Mouse (Mus musculus): ENCODE data around the gene Chic1.
A peak's percentile ranks its signal among the peaks of the same experiment; 100 is the strongest.

The Chic1 gene

DNA sequence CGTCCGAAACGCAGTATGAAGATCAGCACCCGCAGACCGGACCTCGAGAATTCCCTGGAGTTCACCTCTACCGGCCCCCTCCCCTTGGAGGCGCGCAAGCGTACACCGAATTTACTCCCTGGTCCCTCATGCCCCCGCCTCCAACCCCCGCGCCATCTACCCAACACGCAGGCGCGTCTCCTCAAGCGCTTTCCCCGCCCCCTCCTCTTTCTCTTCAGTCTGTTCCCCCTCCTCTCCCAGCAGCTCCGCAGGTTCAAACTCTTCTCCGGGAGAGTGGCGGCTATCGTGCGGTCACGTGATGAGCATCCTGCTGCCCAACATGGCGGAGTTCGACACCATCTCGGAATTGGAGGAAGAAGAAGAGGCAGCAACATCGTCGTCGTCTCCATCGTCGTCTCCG lies at the start of gene Chic1:
TSS of gene Chic1 (plus strand) at position 190 of the 400 bp plus-strand sequence.
- DNase-seq (ENCODE audit: low spot score) = peak; percentile 10

DNA sequence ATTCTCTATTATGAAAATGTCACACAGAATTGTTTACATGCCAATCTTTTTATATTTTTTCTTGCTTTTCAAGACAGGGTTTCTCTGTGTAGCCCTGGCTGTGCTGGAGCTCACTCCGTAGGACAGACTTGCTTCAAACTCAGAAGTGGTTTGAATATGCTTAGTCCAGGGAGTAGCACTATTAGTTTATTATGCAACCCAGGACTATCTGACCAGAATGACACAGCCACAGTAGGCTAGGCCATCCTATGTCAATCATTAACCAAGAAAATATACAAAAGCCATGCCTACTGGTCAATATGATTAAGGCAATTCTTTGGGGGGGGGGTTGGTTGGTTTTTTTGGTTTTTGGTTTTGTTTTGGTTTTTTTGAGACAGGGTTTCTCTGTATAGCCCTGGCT lies 48.0 kb upstream of the Chic1 start:
- DNase-seq (ENCODE audit: low spot score) = no peak

DNA sequence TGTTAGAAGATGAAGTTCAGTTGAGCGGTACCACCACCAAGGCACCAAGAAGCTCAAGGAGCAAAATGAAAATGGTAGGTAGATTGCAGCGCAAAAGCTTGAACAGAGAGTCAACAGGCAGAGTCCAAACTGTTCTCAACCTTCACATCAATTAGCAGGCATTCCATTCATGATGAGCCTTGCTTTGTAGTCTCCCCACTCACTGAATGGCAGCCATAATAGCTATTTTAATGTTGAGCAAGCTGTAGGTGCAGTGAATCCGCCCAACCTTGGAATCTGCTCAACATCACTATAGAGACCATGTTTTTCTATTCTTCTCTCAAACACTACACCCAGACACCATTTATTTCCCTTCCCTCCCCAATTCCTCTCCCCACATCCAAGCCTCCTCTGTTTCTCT lies 44.6 kb upstream of the Chic1 start:
- no peak for DNase-seq (ENCODE audit: low spot score)

DNA sequence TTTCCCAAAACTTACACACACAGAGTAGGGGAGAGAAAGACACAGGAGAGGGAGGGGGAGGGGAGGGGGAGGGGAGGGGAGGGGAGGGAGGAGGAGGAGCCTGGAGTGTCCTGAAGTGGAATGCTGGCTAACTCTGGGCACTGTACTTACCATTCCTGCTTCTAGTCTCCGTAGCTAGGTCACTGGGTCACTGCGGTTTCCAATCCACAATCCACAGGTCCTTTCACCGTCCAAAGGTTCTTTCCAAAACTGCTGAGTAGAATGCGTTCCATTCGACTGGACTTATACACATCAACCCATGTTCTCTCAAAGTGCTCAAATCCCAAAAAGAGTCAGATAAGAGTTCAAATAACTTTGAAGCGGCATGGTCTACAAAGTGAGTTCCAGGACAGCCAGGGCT lies 42.1 kb upstream of the Chic1 start:
- DNase-seq (ENCODE audit: low spot score) = no peak

DNA sequence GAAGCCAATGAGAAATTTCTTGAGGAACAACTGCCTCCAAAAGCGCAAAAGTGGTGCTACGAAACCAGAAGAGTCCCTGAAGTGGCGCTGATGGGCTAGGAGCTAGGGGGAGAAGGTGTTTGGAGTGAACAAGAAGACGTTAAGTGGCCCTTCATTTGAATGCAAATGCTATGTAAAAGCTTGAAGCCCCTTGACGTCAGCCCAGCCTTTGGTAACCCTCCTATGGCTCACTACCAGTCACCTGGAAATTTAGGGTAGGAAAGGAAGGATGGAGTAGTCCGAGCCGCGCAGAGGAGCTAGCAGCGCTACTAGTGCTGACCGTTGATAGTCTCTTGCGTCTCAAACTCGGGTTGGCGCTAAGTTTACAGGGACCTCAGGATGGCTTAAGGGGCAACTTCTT lies 35.1 kb upstream of the Chic1 start, which contains the start of gene Cdx4:
TSS of gene Cdx4 (plus strand) at position 253 of the 400 bp plus-strand sequence.
- no peak for DNase-seq (ENCODE audit: low spot score)

DNA sequence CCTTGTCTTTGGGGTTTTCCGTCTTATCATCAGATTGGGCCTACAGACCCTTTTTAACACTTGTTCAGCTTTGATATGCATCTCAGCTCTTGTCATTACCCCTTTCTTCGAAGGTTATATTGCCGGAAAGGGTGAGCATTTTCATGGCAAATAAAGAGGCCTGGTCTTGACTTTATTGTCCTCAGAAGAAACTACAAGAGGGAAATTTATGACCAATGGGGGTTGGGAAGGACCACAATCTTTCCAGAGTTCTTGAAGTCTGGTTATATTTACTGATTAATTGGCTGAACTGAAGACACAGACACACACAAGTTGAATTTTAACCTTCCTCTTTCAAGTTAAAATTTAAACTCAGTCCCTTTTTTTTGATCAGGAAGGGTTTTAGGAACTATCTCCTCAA lies 30.4 kb upstream of the Chic1 start:
- no peak for DNase-seq (ENCODE audit: low spot score)

DNA sequence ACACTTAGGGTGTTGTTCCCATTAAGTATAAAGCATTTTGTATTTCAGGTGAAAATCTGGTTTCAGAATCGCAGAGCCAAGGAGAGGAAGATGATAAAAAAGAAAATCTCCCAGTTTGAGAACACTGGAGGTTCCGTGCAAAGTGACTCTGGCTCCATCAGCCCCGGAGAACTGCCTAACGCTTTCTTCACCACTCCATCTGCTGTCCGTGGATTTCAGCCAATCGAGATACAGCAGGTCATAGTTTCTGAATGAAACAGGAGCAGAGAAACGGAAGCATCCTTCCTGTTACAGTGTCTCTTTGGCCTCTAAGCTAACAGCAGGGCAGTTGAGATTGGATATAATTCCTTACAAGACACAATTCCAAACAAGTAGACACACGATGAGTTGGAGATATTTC lies 26.9 kb upstream of the Chic1 start:
- DNase-seq (ENCODE audit: low spot score) = no peak

DNA sequence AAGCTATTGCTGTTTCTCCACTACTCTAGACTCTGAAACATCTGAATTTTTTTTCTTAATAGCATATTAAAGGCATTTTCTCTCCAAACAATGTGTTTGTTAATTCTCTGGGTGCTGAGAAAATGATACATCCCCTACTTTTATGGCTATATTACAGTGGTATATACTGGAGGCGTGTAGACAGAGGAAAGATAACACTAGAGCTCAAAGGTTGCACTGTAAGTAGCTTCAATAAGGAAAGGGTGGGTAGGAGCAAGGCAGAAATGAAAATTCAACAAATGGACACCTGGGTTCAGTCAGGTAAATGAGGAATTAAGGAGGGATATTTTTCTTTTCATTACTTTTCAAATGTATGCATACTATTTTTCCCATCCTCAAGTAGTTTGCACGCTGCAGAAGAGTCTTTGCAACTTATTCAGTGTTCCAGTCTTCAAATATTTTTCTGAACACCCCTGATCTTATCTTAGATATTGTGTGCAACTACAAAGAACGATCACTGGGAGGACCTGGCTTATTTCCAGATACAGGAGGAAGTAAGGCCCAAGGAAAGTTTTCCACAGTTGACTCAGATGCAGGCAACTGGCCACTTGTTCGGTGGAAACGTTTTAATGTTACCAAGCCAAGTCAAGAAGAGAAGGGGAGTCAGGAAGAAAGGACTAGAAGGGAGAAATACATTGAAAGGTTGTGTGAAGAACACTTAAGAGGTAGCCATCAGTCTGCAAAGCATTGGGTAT lies 25.0 kb upstream of the Chic1 start:
- no peak for DNase-seq (ENCODE audit: low spot score)

DNA sequence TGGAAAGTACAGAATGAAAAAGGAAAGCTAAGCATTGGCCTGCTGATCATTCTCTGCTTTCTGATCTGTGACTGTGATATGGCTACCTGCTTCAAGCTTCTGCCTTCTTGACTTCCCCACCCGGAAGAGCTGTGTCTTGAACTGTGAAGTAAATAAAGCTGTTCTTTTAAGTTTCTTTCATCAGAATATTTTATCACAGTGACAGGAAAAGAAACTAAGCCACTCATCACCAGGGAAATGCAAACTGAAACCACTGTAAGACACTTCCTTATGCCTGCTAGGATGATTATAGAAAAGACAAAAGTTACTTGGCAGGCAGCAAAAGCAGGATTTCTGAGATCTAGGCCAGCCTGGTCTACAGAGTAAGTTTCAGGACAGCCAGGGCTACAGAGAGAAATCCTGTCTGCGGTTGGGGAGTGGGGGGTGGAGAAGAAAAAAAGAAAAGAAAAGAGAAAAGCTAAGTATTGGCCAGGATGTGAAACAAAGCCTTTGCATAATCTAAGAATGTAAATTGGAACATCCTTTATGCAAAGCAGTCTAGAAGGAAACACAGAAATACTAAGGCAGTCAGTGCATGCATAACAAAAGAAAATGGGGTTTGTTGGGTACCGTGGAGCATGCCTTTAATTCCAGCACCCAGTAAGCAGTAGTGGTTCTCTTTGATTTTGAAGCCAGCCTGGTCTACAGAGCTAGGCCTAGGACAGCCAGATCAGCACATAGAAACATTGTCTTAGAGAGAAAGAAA lies 14.7 kb upstream of the Chic1 start:
- DNase-seq (ENCODE audit: low spot score) = no peak

DNA sequence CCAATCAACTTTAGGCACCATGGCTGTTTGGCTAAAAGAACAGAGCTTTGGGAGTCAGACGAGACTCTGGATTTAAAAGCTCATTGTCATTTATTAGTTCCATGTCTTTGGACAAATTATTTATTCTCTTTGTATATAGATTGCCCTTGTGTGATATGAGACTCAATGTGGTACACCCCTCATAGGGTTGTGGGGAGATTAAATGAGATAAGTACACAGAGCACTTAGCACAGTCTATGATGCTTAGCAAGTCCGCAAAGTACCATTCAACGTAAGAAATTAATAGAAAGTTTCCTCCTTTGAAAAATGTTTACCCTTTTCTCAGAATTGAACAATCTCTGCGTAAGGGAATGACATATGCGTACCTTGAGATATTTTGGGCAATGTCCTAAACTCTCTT lies 492 bp upstream of the Chic1 start:
- DNase-seq (ENCODE audit: low spot score) = no peak

DNA sequence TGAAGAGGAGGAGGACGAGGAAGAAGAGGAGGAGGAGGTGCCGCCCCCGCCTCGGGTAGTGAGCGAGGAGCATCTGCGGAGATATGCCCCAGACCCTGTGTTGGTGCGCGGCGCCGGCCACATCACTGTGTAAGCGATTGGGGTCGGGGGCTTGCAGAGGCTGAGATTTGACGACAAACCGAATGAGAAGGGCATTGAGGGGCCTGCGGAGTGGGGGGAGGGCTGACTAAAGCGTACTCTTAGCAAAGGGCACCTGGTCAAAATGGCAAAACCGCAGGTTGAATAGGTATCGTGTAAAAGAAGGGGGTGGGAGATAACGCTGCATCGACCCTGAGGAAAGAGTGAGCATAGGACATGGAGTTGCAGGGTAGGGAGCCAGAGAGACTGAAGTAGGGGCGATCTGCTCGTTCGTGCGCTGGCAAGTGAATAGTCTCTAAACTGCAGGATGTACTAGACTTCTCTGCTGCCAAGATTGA lies 523 bp downstream of the Chic1 start:
- no peak for DNase-seq (ENCODE audit: low spot score)

DNA sequence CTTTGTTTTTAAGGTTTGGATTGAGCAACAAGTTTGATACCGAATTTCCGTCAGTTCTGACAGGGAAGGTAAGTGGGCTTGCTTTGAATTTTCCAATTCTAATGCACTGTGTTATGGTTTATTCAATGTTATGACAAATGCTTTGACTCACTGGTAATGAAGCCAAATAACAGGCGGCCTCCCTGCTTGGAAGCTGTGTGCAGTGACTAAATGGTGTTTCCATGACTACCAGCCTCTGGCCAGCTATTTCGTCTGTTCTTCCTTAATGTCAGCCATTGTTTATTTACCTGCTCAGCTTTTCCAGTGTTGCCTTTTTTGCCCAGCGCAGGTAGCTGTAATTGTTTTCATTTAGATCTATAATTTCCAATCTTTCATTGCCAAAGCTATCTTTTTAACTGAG lies 9.9 kb downstream of the Chic1 start:
- DNase-seq (ENCODE audit: low spot score) = no peak

DNA sequence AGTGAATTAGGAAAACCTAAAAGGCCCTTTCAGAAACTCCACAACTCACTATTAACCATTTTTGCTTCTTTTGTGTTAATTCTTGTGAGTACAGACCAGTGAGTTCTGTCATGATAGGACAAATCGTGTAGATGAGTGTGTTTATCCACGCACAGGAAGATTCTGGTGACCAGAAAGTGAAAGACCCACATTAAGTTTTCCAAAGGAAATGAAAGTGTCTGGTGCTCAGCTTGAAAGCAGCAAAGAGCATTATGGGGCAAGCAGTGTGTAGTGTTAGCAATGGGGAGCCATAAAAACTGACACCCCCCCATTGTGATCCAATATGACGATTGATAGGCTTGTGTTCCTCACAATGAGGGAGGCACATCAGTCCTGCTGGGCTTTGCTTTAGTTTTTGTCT lies 12.4 kb downstream of the Chic1 start:
- DNase-seq (ENCODE audit: low spot score) = no peak

DNA sequence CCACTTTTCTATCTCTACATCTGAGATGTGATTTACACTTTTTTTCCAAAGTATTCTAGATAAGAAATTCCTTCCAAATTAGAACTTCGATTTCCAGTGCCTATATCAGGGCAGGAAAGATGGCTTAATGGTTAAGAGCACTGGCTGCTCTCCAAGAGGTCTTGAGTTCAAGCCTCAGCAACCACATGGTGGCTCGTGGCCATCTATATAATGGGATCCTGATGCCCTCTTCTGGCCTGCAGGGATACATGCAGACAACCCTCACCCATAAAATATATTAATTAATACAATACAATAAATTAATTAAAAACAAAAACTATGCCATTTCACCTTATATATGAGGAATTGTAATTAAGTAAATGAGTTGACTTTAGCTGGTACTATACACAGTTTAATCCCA lies 14.9 kb downstream of the Chic1 start:
- DNase-seq (ENCODE audit: low spot score) = no peak

DNA sequence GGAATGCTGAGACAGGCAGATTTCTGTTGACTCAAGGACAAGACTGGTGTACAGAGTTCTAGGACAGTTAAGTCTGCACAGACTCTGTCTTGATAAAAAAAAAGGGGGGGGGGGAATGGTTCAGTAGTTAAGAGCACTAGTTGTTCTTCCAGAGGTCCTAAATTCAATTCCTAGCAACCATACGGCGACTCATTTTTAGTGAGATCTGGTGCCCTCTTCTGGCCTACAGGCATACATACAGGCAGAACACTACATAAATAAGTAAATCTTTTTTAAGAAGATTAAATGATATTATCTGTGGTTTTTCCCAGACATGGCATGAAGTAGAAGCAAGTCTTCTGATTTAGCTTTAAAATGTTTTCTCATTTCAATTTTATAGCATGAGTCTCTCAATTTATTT lies 15.4 kb downstream of the Chic1 start:
- no peak for DNase-seq (ENCODE audit: low spot score)

DNA sequence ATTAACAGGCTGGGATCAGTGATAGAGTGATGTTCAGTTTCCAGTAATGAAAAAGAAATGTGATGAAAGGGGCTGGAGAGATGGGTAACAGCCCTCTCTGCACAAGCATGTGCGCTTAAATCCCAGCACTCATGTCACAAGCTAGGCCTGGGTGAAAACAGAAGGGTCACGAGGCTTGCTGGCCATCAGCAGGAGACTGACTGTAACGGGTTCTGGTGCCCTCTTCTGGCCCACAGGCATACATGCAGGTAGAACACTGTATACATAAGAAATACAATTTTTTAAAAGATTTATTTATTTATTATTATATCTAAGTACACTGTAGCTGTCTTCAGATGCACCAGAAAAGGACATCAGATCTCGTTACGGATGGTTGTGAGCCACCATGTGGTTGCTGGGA lies 18.0 kb downstream of the Chic1 start:
- no peak for DNase-seq (ENCODE audit: low spot score)

DNA sequence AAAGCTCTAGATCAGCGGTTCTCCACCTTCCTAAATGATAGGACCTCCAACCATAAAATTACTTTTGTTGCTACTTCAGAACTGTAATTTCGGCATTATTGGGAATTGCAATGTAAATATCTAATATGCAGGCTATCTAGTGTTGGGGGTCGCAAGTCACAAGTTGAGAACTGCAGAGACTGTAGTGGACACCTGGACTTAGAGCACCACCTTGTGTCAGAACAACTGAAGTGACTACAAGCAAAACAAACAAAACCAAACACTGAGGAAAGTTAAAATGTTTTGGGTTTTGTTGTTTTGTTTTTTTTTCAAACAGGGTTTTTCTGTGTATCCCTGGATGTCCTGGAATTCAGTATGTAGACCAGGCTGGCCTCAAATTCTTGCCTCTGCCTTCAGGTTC lies 28.3 kb downstream of the Chic1 start:
- no peak for DNase-seq (ENCODE audit: low spot score)

DNA sequence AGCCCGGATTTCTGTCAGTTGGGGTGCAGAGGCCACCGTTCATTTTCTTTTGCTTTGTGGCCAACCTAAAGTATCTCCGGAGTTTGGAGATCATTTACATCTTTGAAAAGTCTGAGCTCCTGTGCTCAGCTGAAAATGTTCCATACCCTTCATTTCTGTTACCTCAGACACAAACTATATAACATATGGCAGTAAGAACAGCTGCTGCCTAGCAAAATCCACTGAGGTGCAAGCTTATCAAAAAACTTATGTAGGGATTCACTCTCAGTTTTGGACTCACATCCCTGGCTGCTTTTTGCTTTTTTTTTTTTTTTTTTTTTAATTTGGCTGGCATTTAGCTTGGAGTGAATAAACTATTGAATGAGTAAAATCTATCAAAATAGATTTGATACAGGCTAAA lies 31.9 kb downstream of the Chic1 start:
- no peak for DNase-seq (ENCODE audit: low spot score)

DNA sequence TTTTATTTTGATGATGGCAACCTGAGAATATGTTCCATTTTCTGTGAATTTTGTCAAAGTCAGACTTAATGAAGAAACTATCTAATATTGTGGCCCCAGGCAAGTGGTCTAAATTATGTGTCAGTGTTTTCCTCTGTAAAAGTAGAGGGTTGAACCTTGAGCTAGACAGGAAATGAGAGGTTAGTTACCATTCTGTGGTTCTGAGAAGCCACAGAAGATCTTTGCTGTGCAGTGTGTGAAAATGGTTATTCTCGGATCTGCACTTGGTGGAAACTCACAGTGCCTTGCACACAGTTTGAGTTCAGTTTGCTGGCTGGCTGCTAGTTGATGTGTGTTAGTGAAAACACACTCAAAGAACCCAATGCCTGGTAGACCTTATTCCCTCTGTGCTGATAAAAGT lies 37.6 kb downstream of the Chic1 start:
- no peak for DNase-seq (ENCODE audit: low spot score)

DNA sequence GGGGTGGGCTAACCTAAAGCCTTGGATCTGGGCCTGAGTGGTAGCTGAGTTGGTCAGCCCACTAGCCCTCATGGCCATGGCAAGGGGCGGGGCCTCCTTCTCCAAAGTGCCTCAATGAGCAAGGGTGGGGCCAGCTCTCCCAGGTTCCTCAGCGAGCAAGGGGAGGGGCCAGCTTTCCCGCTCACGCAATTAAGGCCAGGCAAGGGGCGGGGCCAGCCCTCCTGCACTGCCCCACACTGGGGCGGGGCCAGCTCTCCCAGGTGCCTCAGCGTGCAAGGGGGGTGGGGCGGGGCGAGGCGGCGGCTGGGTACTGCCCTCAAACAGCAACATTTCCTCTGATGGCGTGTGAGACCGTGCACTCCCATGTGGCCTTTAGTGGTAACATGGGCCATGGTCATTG lies 48.7 kb downstream of the Chic1 start:
- DNase-seq (ENCODE audit: low spot score) = no peak

DNA sequence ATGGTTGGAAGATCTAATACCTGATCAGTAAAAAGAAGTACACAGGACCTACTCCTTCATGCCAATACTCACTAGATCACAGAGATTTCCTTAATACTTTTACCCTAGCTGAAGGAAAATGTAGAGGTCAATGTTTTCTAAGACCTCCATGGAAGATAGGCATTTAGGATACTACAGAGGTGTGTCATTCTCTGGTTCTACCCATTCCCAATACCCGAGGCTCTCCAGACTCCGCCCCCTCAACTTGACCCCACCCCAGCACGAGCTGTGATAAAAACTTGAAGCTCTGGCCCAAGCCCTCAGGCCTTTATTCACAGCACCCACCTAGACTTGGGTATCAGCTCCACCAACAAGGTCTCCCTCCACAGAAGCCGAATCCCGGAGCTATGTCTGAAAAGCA lies 57.9 kb downstream of the Chic1 start, which contains the start of gene Tsx:
TSS of gene Tsx (plus strand) at position 301 of the 400 bp plus-strand sequence.
- no peak for DNase-seq (ENCODE audit: low spot score)

DNA sequence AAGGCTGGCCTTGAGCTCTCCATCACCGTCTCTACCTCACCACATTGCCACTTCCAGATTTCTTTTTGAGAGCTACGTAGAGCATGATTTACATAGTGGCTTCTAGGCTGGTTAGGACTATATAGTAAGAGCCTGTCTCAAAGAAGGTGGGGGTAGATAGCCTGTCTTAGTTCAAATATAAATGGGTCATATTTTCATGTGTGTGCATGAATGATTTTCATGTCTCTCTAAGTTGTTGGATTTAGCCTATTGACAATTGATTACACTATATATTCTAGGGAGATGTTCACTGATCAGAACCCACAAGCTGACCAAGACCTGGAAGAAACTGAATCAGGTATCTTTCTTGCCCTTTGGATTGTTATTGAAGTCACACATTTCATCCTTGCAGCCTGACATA lies 65.4 kb downstream of the Chic1 start, which contains the start of gene Gm26992:
TSS of gene Gm26992 (plus strand) at position 301 of the 400 bp plus-strand sequence.
- DNase-seq (ENCODE audit: low spot score) = no peak

DNA sequence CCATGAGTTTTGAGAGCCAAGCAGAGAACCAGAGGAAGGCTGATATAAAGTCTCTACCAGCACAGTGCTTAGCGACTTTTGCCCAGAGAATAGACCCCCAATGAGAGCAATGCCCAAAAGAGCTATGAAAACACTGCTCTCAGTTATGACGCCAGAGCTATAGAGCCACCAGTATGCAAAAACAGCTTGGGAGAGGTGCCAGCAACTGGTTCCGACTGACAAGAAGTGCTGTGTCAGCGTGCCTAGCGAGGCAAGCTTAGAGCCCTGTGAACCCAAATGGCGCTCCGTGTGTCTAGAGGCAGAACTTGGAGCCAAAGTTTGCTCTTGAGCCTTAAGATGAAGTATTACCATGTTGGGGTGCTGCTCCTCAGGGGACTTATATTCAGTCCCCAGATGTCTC lies 71.4 kb downstream of the Chic1 start:
- no peak for DNase-seq (ENCODE audit: low spot score)

All from urinary bladder, postnatal 10 days (tissue).